Mouse (Mus musculus) kidney, adult 2 months (tissue): ENCODE measurements around the gene AI837181.

Experiments used
- CTCF ChIP-seq: fragments of 200-500 bp; conservative IDR thresholded peaks from 2 replicates; pipeline ENCODE4 v1.5.1; 2011; ENCODE audit warnings: low read depth, mild to moderate bottlenecking, control low read depth, low read length, moderate library complexity, mixed read lengths; ENCODE audit not compliant: insufficient read depth, insufficient read length
- POLR2A ChIP-seq: fragments of 200-500 bp; IDR thresholded peaks from one replicate; pipeline ENCODE4 v1.6.1; 2011; ENCODE audit warnings: low read depth, low read length, control low read depth

DNA sequence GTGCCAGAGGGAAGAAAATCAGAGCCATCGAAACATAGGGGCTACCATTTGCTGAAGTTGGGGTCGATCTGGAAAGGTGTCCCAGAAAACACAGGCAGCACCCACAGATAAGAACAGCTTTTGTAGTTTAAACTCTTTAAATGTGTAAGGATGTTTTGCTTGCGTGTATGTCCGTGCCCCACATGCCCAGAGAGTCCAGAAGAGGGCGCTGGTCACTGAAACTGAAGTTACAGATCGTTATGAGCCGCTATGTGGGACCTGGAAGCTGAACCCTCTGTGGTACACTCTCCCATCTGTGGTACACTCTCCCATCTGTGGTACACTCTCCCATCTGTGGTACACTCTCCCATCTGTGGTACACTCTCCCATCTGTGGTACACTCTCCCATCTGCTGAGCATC is 17.8 kb upstream of the AI837181 start:
- TF ChIP-seq POLR2A = no peak
- TF ChIP-seq CTCF = peak; percentile 79
